Mouse (Mus musculus): ENCODE data around the gene Zfp652. TPM values are rescaled to one million over a fixed set of nuclear protein-coding genes. Genes with fewer than 3 reads are reported as not detected.
A peak's percentile ranks its signal among the peaks of the same experiment; 100 is the strongest.

The Zfp652 gene
- polyA plus RNA-seq, 1 experiment from 2014 or later: 24.4 TPM

DNA sequence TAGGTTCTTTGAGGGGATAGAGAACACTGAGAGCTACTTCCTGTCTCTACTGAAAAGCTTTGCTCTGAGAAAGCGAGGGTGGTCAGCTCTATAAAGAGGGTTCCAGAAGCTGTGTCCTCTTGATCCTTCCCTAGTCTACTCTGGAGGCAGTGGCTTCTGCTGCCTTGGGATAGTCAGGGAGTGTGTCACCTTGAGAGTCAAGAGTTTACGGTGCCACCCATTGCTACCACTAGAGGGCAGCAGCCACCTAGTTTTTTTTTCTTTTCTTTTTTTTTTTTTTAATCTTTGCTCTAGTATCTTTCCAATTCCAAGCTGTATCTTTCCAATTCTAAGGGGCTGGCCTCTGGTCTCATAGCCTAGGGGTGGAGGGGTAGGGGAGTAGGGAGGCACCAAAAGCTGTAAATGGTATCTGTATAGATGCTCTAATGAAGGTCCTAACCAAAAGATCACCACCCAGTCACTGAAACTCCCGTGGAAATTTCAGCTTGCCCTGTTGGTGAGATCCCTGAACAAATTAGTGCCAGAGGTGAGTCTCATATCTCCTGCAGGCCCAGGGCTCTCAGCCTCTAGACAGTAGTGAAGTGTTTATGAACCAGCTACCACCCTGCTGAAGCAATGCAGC is 115.1 kb downstream of the Zfp652 start:
- WGBS: 21% methylated on average over 3 of the region's 3 CpGs
- Histone ChIP-seq H3K4me1 (peaks cover 32% of the 10 kb centered on the region), H3K9me3 (replicated peaks) (no peaks in the 10 kb centered on the region), H3K9ac (replicated peaks) (no peak overlapping the region), H3K36me3 (no peaks in the 10 kb centered on the region), H3K4me2 (no peak overlapping the region), H3K4me3 (replicated peaks) (no peak overlapping the region), H3K27ac (replicated peaks) (no peak overlapping the region), H3K27me3 (replicated peaks) (peaks cover 81% of the 10 kb centered on the region)
- no peak for ATAC-seq (ENCODE audit: low FRiP score)

- Histone ChIP-seq H3K4me3 (replicated peaks) (no peak overlapping the region), H3K4me1 (peaks cover 38% of the 10 kb centered on the region), H3K27ac (replicated peaks) (no peak overlapping the region), H3K27me3 (replicated peaks) (peaks cover 81% of the 10 kb centered on the region), H3K36me3 (no peaks in the 10 kb centered on the region), H3K4me2 (no peak overlapping the region), H3K9ac (replicated peaks) (no peak overlapping the region), H3K9me3 (replicated peaks) (no peaks in the 10 kb centered on the region)
- 83% methylated on average over 11 of the region's 11 CpGs for WGBS
- ATAC-seq (ENCODE audit: low FRiP score): no peak
These were observed 115.9 kb downstream of the Zfp652 start for GRCm38 (mm10) chr11:95828181-95828964.

- Histone ChIP-seq H3K4me3 (replicated peaks) (peak overlapping the region; percentile 31; the same call in 1 of the 2 replicates), H3K36me3 (no peaks in the 10 kb centered on the region), H3K27me3 (replicated peaks) (peaks cover 91% of the 10 kb centered on the region), H3K4me2 (no peak overlapping the region), H3K27ac (replicated peaks) (no peak overlapping the region), H3K9ac (replicated peaks) (no peak overlapping the region), H3K4me1 (peaks cover 42% of the 10 kb centered on the region), H3K9me3 (replicated peaks) (no peaks in the 10 kb centered on the region)
- 43% methylated on average over 4 of the region's 4 CpGs for WGBS
- no peak for ATAC-seq (ENCODE audit: low FRiP score)
These were observed 117.1 kb downstream of the Zfp652 start for GRCm38 (mm10) chr11:95829526-95830050.

DNA sequence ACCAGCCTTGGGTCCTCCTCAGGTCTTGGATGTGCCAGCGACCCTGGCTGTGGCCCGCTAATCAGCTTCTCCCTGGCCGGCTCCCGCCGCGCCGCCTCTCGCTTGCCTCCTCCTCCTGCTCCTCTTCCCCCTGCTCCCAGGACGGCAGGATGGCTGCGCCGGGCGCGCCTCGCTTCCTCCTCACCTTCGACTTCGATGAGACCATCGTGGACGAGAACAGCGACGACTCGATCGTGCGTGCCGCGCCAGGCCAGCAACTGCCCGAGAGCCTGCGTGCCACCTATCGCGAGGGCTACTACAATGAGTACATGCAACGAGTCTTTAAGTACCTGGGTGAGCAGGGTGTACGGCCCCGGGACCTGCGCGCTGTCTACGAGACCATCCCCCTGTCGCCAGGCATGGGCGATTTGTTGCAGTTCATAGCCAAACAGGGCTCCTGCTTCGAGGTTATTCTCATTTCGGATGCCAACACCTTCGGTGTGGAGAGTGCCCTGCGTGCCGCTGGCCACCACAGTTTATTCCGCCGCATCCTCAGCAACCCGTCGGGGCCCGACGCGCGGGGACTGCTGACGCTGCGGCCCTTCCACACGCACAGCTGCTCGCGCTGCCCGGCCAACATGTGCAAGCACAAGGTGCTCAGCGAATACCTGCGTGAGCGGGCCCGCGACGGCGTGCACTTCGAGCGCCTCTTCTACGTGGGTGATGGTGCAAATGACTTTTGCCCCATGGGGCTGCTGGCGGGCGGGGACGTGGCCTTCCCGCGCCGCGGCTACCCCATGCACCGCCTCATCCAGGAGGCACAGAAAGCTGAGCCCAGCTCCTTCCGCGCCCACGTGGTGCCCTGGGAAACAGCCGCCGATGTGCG is 118.2 kb downstream of the Zfp652 start:
- Histone ChIP-seq H3K9ac (replicated peaks) (0 out of 2 replicates have a peak overlapping the region, but pooled peaks have one; percentile 23), H3K36me3 (no peaks in the 10 kb centered on the region), H3K27ac (replicated peaks) (no peak overlapping the region), H3K4me2 (peak overlapping the region; percentile 52), H3K27me3 (replicated peaks) (peaks cover 93% of the 10 kb centered on the region), H3K4me1 (peaks cover 35% of the 10 kb centered on the region), H3K9me3 (replicated peaks) (no peaks in the 10 kb centered on the region), H3K4me3 (replicated peaks) (peak overlapping the region; percentile 31)
- 4% methylated on average over 78 of the region's 80 CpGs for WGBS
- no peak for ATAC-seq (ENCODE audit: low FRiP score)

DNA sequence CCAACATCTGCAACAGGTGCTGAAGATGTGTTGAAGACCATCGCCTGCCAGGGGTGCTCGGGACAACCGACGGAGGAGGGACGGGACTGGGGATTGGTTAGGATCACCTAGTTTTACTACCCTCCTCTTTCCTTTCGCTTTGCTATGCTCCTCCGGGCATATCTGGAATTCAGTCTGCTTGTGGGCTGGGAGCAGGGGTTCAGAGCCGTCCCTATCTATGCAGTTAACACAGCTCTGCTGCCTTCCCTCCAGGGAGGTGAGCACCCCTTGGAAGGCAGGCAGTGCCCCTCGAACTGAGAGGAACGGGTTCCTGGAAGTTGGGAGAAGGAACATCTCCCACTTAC is 118.8 kb downstream of the Zfp652 start:
- no peak for ATAC-seq (ENCODE audit: low FRiP score)
- peaks cover 38% of the 10 kb centered on the region for H3K4me1 ChIP-seq
- H3K4me2 ChIP-seq: peak overlapping the region; percentile 52
- no peak overlapping the region for H3K9ac ChIP-seq (replicated peaks)
- 7% methylated on average over 10 of the region's 10 CpGs for WGBS
- no peaks in the 10 kb centered on the region for H3K9me3 ChIP-seq (replicated peaks)
- no peak overlapping the region for H3K27ac ChIP-seq (replicated peaks)
- no peaks in the 10 kb centered on the region for H3K36me3 ChIP-seq
- H3K4me3 ChIP-seq (replicated peaks): peak overlapping the region; percentile 31
- H3K27me3 ChIP-seq (replicated peaks): peaks cover 97% of the 10 kb centered on the region

DNA sequence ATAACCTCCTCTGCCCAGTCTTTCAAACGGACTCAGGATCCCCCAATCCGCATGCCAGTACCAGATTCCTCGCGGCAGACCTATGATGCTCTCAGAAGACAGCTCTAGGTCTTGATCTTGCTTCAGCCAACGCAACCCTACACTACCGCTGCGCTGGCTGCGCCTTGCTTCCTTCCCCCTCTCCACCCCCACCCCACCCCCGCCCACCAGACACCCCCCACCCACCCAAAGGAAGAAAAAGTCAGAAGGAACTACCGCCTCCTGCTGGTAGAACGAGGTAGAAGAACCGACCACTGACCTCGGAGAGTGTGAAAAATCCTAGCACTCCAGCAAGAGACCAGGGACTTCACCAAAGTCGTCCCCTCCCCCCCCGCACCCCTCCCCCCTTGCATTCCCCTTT is 119.2 kb downstream of the Zfp652 start:
- Histone ChIP-seq H3K4me1 (peaks cover 41% of the 10 kb centered on the region), H3K27me3 (replicated peaks) (peaks cover 96% of the 10 kb centered on the region), H3K4me3 (replicated peaks) (peak overlapping the region; percentile 31; the same call in 1 of the 2 replicates), H3K27ac (replicated peaks) (no peak overlapping the region), H3K36me3 (no peaks in the 10 kb centered on the region), H3K4me2 (no peak overlapping the region), H3K9ac (replicated peaks) (no peak overlapping the region), H3K9me3 (replicated peaks) (no peaks in the 10 kb centered on the region)
- WGBS: 3% methylated on average over 14 of the region's 15 CpGs
- ATAC-seq (ENCODE audit: low FRiP score): no peak

GRCm38 (mm10) chr11:95832129-95833005 is 119.9 kb downstream of the Zfp652 start:
- WGBS: 38% methylated on average over 18 of the region's 18 CpGs
- no peak for ATAC-seq (ENCODE audit: low FRiP score)
- Histone ChIP-seq H3K4me2 (no peak overlapping the region), H3K4me1 (peaks cover 45% of the 10 kb centered on the region), H3K36me3 (no peaks in the 10 kb centered on the region), H3K9me3 (replicated peaks) (no peaks in the 10 kb centered on the region), H3K27me3 (replicated peaks) (peaks cover 95% of the 10 kb centered on the region), H3K4me3 (replicated peaks) (no peak overlapping the region), H3K27ac (replicated peaks) (no peak overlapping the region), H3K9ac (replicated peaks) (no peak overlapping the region)

DNA sequence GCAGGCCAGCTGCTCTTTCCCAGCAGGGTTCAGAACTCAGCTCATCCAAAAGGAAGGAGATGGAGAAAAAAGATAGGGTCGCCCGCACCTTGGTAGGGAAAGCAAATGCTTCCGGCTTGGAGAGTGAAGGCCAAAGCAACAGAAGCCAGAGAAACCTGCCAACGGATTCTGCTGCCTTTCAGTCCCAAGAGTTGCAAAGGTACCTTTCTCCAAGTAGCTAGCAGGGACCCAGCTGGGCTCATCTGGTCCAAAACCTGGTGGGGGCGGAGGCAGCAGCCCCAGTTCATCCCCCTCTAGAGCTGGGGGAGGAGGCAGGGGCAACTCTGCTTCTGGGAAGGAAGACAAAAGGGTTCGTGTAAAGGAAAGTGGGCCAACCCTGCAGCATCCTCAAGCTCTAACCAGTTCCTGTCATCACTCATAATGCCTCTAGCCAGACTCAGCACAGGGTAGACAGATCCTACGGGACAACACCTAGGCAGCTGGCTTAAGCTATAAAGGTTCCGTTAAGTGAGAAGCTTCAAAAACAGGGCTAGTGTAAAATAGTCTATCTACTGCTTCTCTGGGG is 120.6 kb downstream of the Zfp652 start:
- WGBS: 26% methylated on average over 8 of the region's 8 CpGs
- no peak overlapping the region for H3K27ac ChIP-seq (replicated peaks)
- H3K9me3 ChIP-seq (replicated peaks): no peaks in the 10 kb centered on the region
- no peak overlapping the region for H3K4me2 ChIP-seq
- ATAC-seq (ENCODE audit: low FRiP score): no peak
- H3K4me3 ChIP-seq (replicated peaks): no peak overlapping the region
- no peaks in the 10 kb centered on the region for H3K36me3 ChIP-seq
- no peak overlapping the region for H3K9ac ChIP-seq (replicated peaks)
- peaks cover 95% of the 10 kb centered on the region for H3K27me3 ChIP-seq (replicated peaks)
- H3K4me1 ChIP-seq: peaks cover 45% of the 10 kb centered on the region

- H3K27me3 ChIP-seq (replicated peaks): peaks cover 89% of the 10 kb centered on the region
- peaks cover 45% of the 10 kb centered on the region for H3K4me1 ChIP-seq
- ATAC-seq (ENCODE audit: low FRiP score): no peak
- H3K4me3 ChIP-seq (replicated peaks): no peak overlapping the region
- no peaks in the 10 kb centered on the region for H3K9me3 ChIP-seq (replicated peaks)
- no peak overlapping the region for H3K27ac ChIP-seq (replicated peaks)
- 8% methylated on average over 18 of the region's 18 CpGs for WGBS
- H3K4me2 ChIP-seq: no peak overlapping the region
- H3K9ac ChIP-seq (replicated peaks): no peak overlapping the region
- no peaks in the 10 kb centered on the region for H3K36me3 ChIP-seq
These were observed 121.2 kb downstream of the Zfp652 start for GRCm38 (mm10) chr11:95833631-95834142.

DNA sequence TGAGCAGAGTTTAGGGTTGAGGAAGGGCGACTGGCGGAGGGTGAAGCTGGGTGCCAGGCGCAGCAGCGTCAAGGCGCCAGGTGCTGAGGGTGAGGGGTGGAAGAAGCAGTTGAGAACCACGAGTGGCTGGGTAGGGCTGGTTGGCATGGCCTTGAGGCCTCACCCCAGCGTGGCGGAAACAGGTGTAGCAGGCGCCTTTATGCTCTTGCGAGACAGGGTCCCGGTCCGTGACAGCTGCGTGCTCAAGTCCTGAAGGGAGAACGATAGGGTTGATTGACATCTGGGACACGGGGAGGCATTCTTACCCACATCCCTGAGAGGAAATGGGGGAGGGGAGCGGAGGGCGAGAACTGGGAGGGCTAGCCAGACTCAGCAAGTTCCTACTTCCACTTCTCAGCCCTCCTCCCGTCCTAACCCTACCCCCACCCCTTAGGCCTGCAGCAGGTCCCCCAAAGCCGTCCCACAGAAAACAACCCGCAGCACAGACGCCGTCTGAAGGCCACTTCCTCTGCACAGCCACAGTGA is 121.7 kb downstream of the Zfp652 start:
- Histone ChIP-seq H3K9ac (replicated peaks) (no peak overlapping the region), H3K4me3 (replicated peaks) (no peak overlapping the region), H3K9me3 (replicated peaks) (no peaks in the 10 kb centered on the region), H3K27me3 (replicated peaks) (peaks cover 84% of the 10 kb centered on the region), H3K36me3 (no peaks in the 10 kb centered on the region), H3K27ac (replicated peaks) (no peak overlapping the region), H3K4me2 (no peak overlapping the region), H3K4me1 (peaks cover 45% of the 10 kb centered on the region)
- ATAC-seq (ENCODE audit: low FRiP score): no peak
- WGBS: 4% methylated on average over 21 of the region's 22 CpGs
